Mouse (Mus musculus) lung, postnatal 0 days (tissue): ENCODE measurements around the gene Plekhh3.

Experiments used
- CTCF ChIP-seq: IDR thresholded peaks from 2 replicates; pipeline ENCODE4 v1.5.1; 2016; ENCODE audit warnings: antibody characterized with exemption, mild to moderate bottlenecking
- EP300 ChIP-seq: IDR thresholded peaks from 2 replicates; pipeline ENCODE4 v1.6.1; 2016; ENCODE audit warnings: antibody characterized with exemption, mild to moderate bottlenecking, control low read depth

GRCm38 (mm10) chr11:101130056-101130756 lies 40.9 kb downstream of the Plekhh3 start:
- TF ChIP-seq CTCF (no peak), EP300 (no peak)
